Mouse (Mus musculus) cerebellum, adult 2 months (tissue): ENCODE data around the gene Cops6.

ENCODE experiments used
- CTCF ChIP-seq: fragments of 200-500 bp; IDR thresholded peaks from 2 replicates; pipeline ENCODE4 v1.5.1; 2011; ENCODE audit warnings: low read depth, mild to moderate bottlenecking, control low read depth, low read length, moderate library complexity, borderline replicate concordance; ENCODE audit not compliant: insufficient read depth
- POLR2A ChIP-seq: fragments of 200-500 bp; IDR thresholded peaks from 2 replicates; pipeline ENCODE4 v1.6.1; 2011; ENCODE audit warnings: low read length, control low read depth, borderline replicate concordance; ENCODE audit not compliant: insufficient read depth

GRCm38 (mm10) chr5:138118041-138118440, 42.8 kb upstream of the Cops6 start:
- no peak for TF ChIP-seq CTCF
- TF ChIP-seq POLR2A: no peak
